Mouse (Mus musculus) WW6 (cell line): ENCODE measurements around the gene Gar1.
A peak's percentile ranks its signal among the peaks of the same experiment; 100 is the strongest.

ENCODE experiments used
- DNase-seq: peaks from one replicate; pipeline ENCODE4 v3.0.0-alpha.2; 2013; ENCODE audit warnings: low read depth, low spot score

The Gar1 gene

GRCm38 (mm10) chr3:129831035-129831568 lies at the start of gene Gar1:
Gene Gar1 (minus strand): TSS chr3:129831396.
- peak; percentile 95 for DNase-seq

GRCm38 (mm10) chr3:129879913-129880312 lies 48.7 kb upstream of the Gar1 start:
- no peak for DNase-seq

DNA sequence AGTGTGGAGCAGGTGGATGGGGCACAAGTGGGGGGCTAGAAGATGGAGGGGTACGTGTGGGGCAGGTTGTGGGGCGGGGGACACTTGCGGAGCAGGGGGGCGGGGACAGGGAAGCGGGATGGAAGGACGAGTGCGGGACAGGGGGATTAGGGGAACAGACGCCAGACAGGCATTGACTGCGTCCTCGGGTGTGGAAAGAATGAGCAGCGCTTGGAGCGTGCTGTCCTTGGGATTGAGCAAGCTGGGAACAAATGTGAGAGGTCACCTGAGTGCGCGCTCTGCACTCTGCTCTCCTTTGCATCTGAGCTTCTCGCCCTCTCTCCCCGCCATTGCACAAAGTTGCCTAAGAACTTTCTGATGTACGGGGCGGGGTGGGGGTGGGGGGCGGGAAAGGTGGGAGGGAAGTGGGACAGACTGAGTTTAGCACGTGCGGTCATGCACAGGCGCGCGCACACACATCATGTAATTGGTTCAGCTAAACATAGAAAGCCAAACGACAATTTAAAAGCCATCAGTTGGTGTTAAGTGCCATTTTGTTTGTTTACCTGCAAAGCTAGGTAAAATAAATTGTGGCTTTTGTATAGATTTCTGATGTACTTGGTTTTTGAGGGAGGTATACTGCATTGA lies 48.0 kb upstream of the Gar1 start:
- DNase-seq = no peak

GRCm38 (mm10) chr3:129878405-129879021 lies 47.3 kb upstream of the Gar1 start, which contains the start of gene Pla2g12a:
Gene Pla2g12a (plus strand): TSS chr3:129878606.
- no peak for DNase-seq

- DNase-seq = no peak
Observed at GRCm38 (mm10) chr3:129877327-129877726, 46.1 kb upstream of the Gar1 start.

GRCm38 (mm10) chr3:129863698-129864097 lies 32.5 kb upstream of the Gar1 start:
- DNase-seq = no peak

DNA sequence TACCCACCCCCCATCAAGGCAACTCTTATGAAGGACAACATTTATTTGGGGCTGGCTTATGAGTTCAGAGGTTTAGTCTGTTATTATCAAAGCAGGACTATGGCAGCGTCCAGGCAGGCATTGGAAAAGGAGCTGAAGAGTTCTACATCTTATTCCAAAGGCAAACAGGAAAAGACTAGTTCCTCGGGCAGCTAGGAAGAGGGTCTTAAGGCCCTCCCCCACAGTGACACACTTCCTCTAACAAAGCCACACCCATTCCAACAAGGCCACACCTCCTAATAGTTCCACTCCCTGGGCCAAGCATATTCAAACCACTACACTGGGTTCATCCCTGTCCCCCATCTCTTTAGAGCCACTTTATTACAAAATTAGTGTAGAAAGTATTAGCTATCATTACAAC lies 31.4 kb upstream of the Gar1 start:
- no peak for DNase-seq

DNA sequence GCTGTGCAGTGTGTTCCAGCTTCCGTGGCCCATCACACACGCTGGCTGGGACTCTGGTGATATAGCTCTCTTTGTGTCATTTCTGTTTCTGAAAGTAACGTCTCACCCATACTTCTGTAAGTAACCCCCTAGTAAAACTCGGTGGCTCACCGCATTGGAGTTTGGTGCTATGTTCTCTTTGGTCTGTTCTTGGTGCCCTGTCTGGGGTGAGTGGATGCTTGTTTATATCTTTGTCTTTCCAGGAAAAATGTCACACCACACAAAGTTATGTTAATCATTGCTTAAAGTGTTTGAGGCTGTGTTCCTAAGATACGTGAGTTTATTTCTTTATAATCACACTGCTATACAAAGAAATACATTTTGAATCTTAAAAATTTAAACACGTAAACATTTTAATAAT lies 15.7 kb upstream of the Gar1 start:
- DNase-seq = no peak

- no peak for DNase-seq
Observed at GRCm38 (mm10) chr3:129845868-129846267, 14.7 kb upstream of the Gar1 start.

DNA sequence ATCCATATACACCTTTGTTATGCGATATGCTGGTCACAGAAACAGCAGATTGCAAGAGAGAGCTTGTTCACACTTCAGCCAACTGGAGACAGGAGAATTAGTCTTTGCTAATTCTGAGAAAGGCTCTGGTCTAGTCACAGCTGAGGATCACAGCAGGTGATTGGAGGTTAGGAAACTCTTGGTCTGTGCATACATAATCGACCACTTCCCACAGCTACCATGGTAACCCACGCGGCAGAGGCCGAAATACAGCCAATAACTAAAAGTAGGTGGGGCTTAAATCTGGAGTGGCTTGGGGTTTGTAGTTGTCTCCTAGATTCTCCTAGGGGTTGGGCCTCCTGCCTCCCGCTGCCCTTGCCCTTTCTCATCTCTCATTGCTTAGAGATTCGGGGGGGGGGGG lies 6.8 kb upstream of the Gar1 start:
- no peak for DNase-seq

DNA sequence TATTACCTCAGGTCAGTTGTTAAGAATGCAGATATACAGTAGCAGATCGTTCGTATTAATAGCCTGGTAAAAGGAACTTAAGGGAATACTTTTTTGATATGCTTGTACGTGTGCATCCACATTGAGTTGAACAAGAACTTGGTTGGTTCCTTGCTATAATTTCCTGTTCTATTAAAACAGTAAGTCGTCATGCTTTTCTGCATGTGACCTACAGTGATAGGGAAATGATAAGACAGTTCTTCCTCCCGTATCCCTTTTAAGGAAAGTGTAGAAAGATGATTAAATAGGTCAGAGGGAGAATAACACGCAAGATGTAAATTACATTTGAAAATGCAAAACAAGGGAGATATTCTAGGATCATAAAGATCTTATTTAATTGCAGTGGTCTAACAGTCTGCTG lies 5.8 kb upstream of the Gar1 start:
- DNase-seq = no peak

DNA sequence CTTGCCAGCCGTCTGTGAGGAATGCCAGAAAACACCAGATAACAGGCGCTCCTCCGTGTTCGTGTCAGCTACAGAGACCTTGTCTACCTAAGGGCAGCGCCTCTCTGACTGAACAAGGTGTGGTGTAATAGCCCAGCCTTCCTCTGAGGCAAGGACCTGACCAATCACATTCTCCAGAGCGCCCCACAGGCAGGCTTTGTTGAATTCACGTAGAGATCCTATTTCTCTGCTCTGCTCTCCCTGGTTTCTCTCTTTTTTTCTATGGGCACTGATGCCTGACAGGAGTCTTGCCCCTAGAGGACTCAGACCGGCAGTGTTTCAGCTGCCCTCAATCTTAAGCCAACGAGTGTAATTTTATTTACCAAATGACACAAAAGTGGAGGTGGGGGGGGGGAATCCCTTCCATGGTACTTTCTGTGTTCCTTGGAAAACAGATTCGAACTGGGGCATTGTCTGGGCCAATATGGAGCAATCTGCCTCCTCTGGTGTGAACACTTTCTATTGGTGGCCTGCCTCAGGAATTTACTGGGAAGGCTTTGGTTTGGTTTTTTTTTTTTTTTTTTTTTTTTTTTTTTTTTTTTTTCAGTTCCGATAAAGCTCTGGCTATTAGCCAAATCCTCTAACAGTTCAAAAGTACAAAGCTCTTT lies 5.0 kb upstream of the Gar1 start:
- no peak for DNase-seq

DNA sequence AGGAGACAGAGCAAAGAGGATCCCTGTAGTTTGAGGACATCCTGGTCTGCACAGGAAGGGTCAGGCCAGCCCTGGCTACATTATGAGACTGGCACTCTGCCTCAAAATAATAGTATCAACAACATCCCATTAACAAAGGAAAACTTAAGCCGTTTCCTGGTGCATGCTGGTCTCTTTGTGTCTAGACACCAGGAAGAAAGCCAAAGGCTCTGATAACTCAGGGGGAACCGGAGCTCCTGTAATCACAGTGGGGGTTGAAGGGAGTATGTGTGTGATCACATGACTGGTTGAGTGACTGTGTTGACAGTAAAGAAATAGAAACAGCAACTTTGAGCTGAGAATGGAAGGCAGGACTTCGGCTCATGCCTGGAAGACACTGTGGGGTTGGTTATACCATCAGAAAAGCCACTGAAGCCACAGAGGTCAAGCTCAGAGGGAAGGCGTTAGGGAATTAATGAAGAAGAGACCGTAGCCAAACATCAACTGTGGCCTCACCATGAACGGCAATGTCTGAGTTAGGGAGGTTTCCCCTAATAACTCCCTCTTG lies 4.3 kb upstream of the Gar1 start, which contains the start of gene Cfi:
Cfi (plus strand) TSS at position 497 of the 547 bp plus-strand sequence.
- DNase-seq = no peak

DNA sequence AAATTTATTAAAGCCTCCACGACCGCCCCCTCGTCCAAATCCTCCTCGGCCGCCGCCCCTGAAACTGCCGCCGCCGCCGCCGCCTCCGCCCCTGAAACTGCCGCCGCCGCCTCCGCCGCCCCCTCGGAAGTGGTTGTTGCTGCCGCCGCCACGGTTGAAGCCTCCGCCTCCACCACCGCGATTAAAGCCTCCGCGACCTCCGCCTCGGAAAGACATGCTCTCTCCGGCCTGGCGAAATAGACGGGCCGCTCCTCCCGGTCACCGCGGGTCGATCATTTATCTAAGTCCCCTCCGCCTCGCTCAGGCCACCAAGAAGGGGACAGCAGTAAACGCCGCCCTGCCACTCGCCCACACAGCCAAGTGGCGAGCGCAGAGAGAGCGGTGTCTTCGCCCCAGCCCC lies 570 bp downstream of the Gar1 start:
- DNase-seq = no peak

DNA sequence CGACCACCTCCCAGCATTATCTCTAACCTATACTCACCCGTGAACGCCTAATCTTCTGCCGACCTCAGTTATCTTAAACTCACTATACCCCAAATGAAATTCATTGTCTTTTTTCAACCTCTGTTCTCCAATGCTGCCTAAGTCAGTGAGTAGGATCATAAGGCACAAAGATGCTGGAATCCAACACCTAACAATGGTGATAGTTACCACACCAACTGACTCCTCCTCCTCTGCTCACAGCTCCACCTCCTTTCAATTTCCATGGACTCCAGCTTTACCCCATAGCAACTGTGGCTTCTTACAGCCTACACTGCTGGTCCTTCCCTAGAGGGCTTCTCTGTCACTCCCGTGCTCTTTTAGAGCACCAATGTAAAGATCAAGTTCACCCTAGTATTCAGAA lies 3.5 kb downstream of the Gar1 start:
- DNase-seq = no peak

GRCm38 (mm10) chr3:129826691-129827090 lies 4.5 kb downstream of the Gar1 start:
- no peak for DNase-seq

GRCm38 (mm10) chr3:129824891-129825290 lies 6.3 kb downstream of the Gar1 start:
- no peak for DNase-seq

- DNase-seq = no peak
Observed at GRCm38 (mm10) chr3:129824146-129824545, 7.0 kb downstream of the Gar1 start.

DNA sequence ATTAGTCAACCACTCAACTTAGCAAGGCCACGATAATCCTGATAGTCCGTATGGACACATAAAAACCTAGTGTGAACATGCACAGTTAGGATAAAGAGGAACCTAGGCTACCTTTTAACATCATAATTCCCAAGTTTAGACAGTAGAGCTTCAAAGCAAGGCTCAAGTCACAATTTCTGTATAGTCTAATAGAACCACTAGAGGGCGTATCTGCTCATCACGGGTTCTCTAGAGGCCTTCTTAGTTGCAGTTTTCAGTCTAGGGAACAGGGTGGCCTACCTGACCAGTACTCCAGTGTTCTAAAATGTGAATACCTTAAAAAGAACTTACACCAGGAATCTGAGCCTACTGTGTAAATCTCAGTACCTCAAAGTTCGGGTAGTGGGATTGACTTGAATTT lies 7.9 kb downstream of the Gar1 start:
- DNase-seq = no peak

- no peak for DNase-seq
Observed at GRCm38 (mm10) chr3:129822206-129822775, 8.9 kb downstream of the Gar1 start, which contains the start of gene Rrh. Gene Rrh (minus strand): TSS chr3:129822587.

DNA sequence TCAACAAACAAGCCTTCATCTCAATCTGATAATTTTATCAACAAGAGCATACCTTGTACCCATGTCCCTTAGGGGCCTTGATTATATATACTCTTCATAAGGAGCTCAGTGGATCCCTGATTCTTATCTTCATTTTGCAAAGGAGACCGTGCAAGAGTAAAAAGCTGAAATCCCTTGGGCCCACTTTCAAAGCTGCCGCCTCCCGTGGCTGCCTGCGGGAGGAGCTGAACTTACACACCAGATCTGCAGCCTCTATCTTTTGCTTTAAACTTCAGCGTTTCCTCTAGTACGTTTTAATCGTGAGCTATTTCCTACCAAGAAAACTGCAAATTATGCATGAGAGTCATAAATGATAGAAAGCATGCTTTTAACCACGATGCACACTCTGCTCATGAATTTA lies 9.5 kb downstream of the Gar1 start:
- no peak for DNase-seq

GRCm38 (mm10) chr3:129820847-129821246 lies 10.3 kb downstream of the Gar1 start:
- DNase-seq = no peak
